Mouse (Mus musculus): ENCODE data around the gene Irs2.

DNA sequence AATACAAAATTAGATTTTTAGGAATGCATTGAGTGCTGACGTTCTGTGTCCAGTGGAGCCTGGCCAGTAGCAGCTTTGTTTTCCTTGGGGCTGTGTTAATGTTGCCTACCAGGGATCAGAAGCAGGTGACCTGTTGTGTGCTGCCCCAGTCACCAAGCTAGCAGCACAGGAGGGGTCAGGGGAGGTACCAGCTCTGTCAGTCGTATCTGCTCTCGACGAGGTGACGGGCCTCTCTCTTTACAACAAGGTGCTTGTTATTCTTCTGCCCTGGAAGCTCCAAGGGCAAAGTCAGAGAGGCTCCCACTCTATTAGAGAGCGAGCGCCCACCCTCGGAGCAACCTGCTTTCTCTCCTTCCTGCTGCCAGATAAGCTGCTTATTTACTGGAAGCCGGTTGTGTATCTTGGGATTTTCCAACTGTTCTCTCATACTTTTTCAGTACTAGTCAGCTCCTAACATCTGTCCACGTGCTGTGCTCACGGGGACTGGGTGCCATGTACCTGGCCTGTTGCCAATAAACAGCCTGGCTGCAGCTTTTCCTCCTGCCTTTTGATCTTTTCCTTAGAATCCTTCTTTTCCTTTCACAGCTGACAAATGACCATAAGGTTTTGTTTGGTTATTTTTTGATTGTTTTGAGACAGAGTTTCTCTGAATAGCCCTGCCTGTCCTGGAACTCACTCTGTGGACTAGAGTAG is 2.8 kb upstream of the Irs2 start:
- TF ChIP-seq CTCF (IDR thresholded peaks at IDR 0.05; ENCODE audit: borderline replicate concordance, extremely low read depth, insufficient read depth, insufficient read length) (no peak), POLR2A (IDR thresholded peaks at IDR 0.05; ENCODE audit: borderline replicate concordance, extremely low read depth, insufficient read depth, insufficient read length, poor library complexity, severe bottlenecking) (no peak)
